Mouse (Mus musculus): Measurements from ENCODE around the gene Adat1. TPM values are rescaled to one million over a fixed set of nuclear protein-coding genes. Genes with fewer than 3 reads are reported as not detected.
"Not testable (repeated sequence)": the region's sequence is repeated elsewhere in the genome, so short reads cannot be mapped to it uniquely, and the experiment has no call there.

Adat1 gene
- total and polyA plus RNA-seq, 2 experiments from 2014 or later = 3.8 to 4.7 TPM

GRCm38 (mm10) chr8:111941101-111941454, 51.0 kb downstream of the Adat1 start:
- Histone ChIP-seq H3K9me3 (ENCODE audit: low read length) (no peaks in the 10 kb centered on the region), H3K9ac (replicated peaks; ENCODE audit: low read length) (peak overlapping the region; percentile 81), H3K27ac (peak overlapping the region; percentile 81), H3K4me3 (ENCODE audit: low read length) (peak overlapping the region; percentile 70), H3K36me3 (ENCODE audit: insufficient read depth, low read length) (peaks cover 21% of the 10 kb centered on the region; the same call in 1 of the 2 replicates), H3K4me1 (ENCODE audit: insufficient read depth, low read length) (peaks cover 16% of the 10 kb centered on the region; the same call in 1 of the 2 replicates), H3K27me3 (ENCODE audit: insufficient read depth, low read length) (no peaks in the 10 kb centered on the region), H3K4me2 (ENCODE audit: low read depth, low read length) (peak overlapping the region; percentile 96)
- WGBS = 1% methylated on average over 23 of the region's 23 CpGs
- ATAC-seq = peak; percentile 36; the same call in 1 of the 2 replicates
- DNase-seq (ENCODE audit: low spot score) = peak; percentile 40
- no peak for TF ChIP-seq CTCF (IDR thresholded peaks at IDR 0.05; ENCODE audit: low read depth)

GRCm38 (mm10) chr8:111940171-111941100, 51.7 kb downstream of the Adat1 start, which contains the start of gene Gabarapl2:
Gabarapl2 (plus strand) TSS chr8:111940703.
- no peaks in the 10 kb centered on the region for H3K9me3 ChIP-seq (ENCODE audit: low read length)
- H3K27me3 ChIP-seq (ENCODE audit: insufficient read depth, low read length) = no peaks in the 10 kb centered on the region
- H3K4me1 ChIP-seq (ENCODE audit: insufficient read depth, low read length) = peaks cover 16% of the 10 kb centered on the region; the same call in 1 of the 2 replicates
- H3K9ac ChIP-seq (replicated peaks; ENCODE audit: low read length) = peak within 1 kb of the TSS; percentile 81
- H3K27ac ChIP-seq = peak within 1 kb of the TSS; percentile 81
- H3K4me2 ChIP-seq (ENCODE audit: low read depth, low read length) = peak within 1 kb of the TSS; percentile 96
- H3K36me3 ChIP-seq (ENCODE audit: insufficient read depth, low read length) = peaks cover 20% of the 10 kb centered on the region; the same call in 1 of the 2 replicates
- ATAC-seq = peak; percentile 99
- WGBS = under 1% methylated on average over 63 of the region's 65 CpGs
- peak within 1 kb of the TSS; percentile 70 for H3K4me3 ChIP-seq (ENCODE audit: low read length)
- DNase-seq (ENCODE audit: low spot score) = peak; percentile 99
- no peak for TF ChIP-seq CTCF (IDR thresholded peaks at IDR 0.05; ENCODE audit: low read depth)

GRCm38 (mm10) chr8:111939516-111940142, 52.5 kb downstream of the Adat1 start:
- Histone ChIP-seq H3K27me3 (ENCODE audit: insufficient read depth, low read length) (no peaks in the 10 kb centered on the region), H3K4me1 (ENCODE audit: insufficient read depth, low read length) (peaks cover 16% of the 10 kb centered on the region; the same call in 1 of the 2 replicates), H3K27ac (peak overlapping the region; percentile 81; the same call in 1 of the 2 replicates), H3K4me2 (ENCODE audit: low read depth, low read length) (peak overlapping the region; percentile 96), H3K9ac (replicated peaks; ENCODE audit: low read length) (peak overlapping the region; percentile 81; the same call in 1 of the 2 replicates), H3K4me3 (ENCODE audit: low read length) (peak overlapping the region; percentile 70), H3K9me3 (ENCODE audit: low read length) (no peaks in the 10 kb centered on the region), H3K36me3 (ENCODE audit: insufficient read depth, low read length) (peaks cover 14% of the 10 kb centered on the region; the same call in 1 of the 2 replicates)
- ATAC-seq (peak; percentile 54; the same call in 1 of the 2 replicates), DNase-seq (ENCODE audit: low spot score) (peak; percentile 11)
- 8% methylated on average over 10 of the region's 10 CpGs for WGBS
- no peak for TF ChIP-seq CTCF (IDR thresholded peaks at IDR 0.05; ENCODE audit: low read depth)

GRCm38 (mm10) chr8:111938076-111938985, 53.8 kb downstream of the Adat1 start:
- DNase-seq (ENCODE audit: low spot score); H3K4me3 ChIP-seq (ENCODE audit: low read length); ATAC-seq; H3K27ac ChIP-seq; H3K4me2 ChIP-seq (ENCODE audit: low read depth, low read length); H3K27me3 ChIP-seq (ENCODE audit: insufficient read depth, low read length); H3K36me3 ChIP-seq (ENCODE audit: insufficient read depth, low read length); H3K9me3 ChIP-seq (ENCODE audit: low read length); H3K9ac ChIP-seq (replicated peaks; ENCODE audit: low read length): not testable (repeated sequence)
- WGBS = 92% methylated on average over 8 of the region's 9 CpGs
- H3K4me1 ChIP-seq (ENCODE audit: insufficient read depth, low read length) = peaks cover 16% of the 10 kb centered on the region; the same call in 1 of the 2 replicates

GRCm38 (mm10) chr8:111937184-111937583, 54.9 kb downstream of the Adat1 start:
- no peak for TF ChIP-seq CTCF (IDR thresholded peaks at IDR 0.05; ENCODE audit: low read depth)
- Histone ChIP-seq H3K36me3 (ENCODE audit: insufficient read depth, low read length) (no peaks in the 10 kb centered on the region), H3K4me3 (ENCODE audit: low read length) (no peak overlapping the region), H3K27ac (no peak overlapping the region), H3K9ac (replicated peaks; ENCODE audit: low read length) (no peak overlapping the region), H3K4me2 (ENCODE audit: low read depth, low read length) (no peak overlapping the region), H3K27me3 (ENCODE audit: insufficient read depth, low read length) (no peaks in the 10 kb centered on the region), H3K9me3 (ENCODE audit: low read length) (no peaks in the 10 kb centered on the region), H3K4me1 (ENCODE audit: insufficient read depth, low read length) (peaks cover 27% of the 10 kb centered on the region)
- DNase-seq (ENCODE audit: low spot score) (no peak), ATAC-seq (no peak)
- WGBS = 75% methylated on average over 3 of the region's 3 CpGs

- DNase-seq (ENCODE audit: low spot score) = no peak
- H3K36me3 ChIP-seq (ENCODE audit: insufficient read depth, low read length) = 0 out of 2 replicates have a peak, but pooled peaks cover 5% of the 10 kb centered on the region
- peak overlapping the region; percentile 95 for H3K4me2 ChIP-seq (ENCODE audit: low read depth, low read length)
- no peak for ATAC-seq
- H3K4me1 ChIP-seq (ENCODE audit: insufficient read depth, low read length) = peaks cover 12% of the 10 kb centered on the region
- no peak for TF ChIP-seq CTCF (IDR thresholded peaks at IDR 0.05; ENCODE audit: low read depth)
- 93% methylated on average over 2 of the region's 2 CpGs for WGBS
- H3K9ac ChIP-seq (replicated peaks; ENCODE audit: low read length) = no peak overlapping the region
- no peaks in the 10 kb centered on the region for H3K9me3 ChIP-seq (ENCODE audit: low read length)
- no peak overlapping the region for H3K27ac ChIP-seq
- no peaks in the 10 kb centered on the region for H3K27me3 ChIP-seq (ENCODE audit: insufficient read depth, low read length)
- H3K4me3 ChIP-seq (ENCODE audit: low read length) = no peak overlapping the region
Measured at GRCm38 (mm10) chr8:111934201-111934600, 57.9 kb downstream of the Adat1 start.
